Mouse (Mus musculus) lung, postnatal 36 days (tissue): ENCODE measurements at regions not wholly inside any gene's neighbourhood (a gene's known extent, or its start where the extent isn't known, plus 50 kb on each side); places are given as distances from the start of the nearest gene placed in this dataset.
A peak's percentile ranks its signal among the peaks of the same experiment; 100 is the strongest.

Source experiments
- DNase-seq: peaks from one replicate; pipeline ENCODE4 v3.0.0; 2022; ENCODE audit warnings: mixed read lengths

DNA sequence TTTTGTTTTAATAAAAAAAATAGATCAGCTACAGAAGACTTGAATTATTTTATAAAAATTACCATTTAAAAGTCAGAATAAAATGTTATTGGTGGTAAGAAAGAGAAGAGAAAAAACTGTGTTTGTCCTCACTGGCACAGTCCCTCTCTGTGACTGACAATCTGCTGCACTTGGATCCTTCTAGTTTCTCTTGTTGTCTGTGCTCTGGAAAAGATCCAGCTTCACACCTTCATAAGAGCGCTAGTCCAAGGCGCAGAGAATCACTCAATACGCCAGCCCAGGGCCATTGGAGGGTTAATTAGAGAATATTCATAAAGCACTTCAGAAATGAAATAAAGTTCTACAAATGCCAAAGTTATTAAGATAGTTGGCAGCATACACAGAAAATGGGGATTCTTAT is 153.8 kb downstream of the Lmbrd1 start:
- no peak for DNase-seq

DNA sequence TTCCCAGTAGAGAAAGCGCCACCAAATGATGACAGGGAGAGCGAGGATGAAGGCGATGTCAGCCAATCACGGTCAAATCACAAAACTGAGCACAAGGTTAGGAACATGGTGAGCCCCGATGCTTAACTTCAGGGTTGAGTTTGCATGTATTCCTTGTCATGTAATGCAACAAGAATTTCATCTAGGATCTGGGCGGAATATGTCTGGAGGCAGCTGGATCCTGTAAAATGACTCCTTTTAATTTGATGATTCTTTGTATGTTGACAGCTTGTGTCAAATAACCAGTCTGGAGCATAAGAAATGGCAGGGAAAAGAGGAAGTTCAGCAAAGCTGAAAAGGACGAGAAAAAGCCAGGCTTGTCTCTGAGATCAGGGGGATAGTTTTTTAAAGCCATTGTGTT is 188.4 kb downstream of the Lmbrd1 start:
- DNase-seq, result peak; percentile 4

DNA sequence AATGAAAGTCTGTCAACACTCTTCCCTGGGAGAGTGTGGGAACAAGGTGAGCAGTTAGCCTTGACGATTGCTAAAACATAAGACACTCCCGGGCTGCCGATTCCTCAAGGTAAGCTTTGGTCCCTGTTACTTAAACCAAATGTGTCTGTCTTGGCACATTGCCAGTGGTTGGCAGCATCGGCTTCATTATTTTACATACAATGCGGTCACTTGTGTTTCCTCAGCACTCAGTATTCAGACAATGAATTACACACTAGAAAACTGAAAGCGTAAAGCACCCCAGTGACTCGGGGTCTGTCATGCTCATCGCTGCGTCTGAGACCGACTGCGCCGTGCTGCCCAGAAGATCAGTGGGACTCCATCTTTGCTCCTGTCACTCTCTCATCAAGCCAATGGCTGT is 191.3 kb downstream of the Lmbrd1 start:
- DNase-seq, result no peak

DNA sequence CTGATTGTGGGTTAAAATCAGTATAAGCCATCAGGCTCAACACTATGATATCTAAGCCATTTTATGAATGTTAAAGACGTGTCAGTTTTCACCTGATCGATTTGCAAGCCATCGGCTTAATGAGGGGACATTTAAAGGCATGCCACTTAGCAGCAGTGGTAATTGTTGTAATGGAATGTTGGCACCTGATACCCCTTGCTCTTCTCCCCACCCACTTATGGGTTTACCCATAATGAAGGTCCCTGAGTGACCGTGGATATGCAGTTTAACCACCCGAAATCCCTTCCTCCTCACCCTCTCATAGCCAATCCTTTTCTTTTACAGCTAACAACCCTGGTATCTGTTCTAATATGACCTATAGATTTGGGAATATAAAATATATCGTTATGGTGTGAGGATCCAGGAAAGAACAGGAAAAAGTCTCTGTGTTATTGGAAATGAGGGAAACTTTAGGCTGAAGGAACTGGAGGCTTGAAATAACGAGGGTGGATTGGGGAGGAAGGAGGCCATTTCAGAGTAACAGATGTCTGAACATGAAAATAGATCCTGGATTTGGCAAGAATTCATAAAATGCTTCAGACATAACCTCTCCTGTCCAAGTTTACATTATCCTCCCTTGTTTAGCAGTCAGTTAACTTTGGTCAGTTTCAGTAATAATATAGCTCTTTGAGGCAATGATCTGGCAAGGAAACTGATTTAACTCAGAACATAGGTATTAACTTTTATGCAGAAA is 192.4 kb downstream of the Lmbrd1 start:
- no peak for DNase-seq

DNA sequence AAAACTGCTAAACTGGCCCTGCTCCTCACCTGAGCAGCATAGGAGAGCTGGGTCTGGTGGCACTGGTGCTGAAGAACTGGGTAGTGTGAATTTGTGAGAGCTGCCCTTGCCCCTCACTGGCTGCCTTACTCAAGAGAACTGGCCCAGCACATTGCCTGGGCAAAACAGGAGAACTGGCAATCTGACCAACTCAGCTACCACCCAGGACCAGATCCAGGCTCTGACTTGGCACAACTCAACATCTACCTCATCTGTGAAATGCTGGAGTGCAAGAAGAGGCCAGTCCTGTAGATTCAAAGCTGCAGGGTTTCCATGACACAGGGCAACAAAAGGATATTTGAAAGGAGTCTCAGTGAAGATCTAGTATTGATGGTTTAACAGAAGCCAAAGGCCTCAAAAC is 198.6 kb downstream of the Lmbrd1 start:
- DNase-seq, result no peak

DNA sequence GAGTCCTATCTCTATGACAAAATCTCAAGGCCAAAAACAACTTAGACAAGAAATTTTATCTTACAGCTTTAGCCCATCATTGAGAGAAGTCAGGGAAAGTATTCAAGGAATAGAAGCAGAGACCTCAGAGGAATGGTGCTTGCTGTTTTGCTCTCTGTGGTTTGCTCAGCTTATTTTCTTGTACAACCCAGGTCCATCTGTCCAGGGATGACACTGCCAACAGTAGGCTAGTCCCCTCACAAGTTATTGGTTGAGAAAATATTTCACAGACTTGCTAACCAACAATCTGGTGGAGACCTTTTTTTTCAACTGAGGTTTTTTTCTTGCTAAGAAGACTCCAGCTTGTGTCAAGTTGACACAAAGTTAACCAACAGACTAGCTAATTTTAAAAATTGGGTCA is 205.2 kb downstream of the Lmbrd1 start:
- no peak for DNase-seq

DNA sequence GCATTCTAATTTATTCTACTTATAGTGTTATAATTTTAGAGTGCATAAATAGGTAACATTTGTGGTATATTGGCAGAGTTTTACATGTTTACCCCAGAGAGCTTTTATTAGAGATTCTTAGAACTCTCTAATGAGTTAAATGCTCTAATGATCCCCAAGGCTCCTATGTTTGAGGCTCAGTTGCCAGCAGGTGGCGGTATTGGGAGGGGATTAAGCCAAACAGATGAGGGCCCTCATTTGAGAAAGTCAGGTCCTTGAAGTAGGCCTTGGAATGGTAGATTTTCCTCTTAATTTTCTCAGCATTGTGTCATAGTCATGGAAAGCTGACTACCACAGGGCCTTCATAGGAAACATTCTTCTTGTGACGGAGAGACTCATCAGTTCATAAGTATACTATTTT is 222.8 kb downstream of the Lmbrd1 start:
- peak; percentile 70 for DNase-seq

DNA sequence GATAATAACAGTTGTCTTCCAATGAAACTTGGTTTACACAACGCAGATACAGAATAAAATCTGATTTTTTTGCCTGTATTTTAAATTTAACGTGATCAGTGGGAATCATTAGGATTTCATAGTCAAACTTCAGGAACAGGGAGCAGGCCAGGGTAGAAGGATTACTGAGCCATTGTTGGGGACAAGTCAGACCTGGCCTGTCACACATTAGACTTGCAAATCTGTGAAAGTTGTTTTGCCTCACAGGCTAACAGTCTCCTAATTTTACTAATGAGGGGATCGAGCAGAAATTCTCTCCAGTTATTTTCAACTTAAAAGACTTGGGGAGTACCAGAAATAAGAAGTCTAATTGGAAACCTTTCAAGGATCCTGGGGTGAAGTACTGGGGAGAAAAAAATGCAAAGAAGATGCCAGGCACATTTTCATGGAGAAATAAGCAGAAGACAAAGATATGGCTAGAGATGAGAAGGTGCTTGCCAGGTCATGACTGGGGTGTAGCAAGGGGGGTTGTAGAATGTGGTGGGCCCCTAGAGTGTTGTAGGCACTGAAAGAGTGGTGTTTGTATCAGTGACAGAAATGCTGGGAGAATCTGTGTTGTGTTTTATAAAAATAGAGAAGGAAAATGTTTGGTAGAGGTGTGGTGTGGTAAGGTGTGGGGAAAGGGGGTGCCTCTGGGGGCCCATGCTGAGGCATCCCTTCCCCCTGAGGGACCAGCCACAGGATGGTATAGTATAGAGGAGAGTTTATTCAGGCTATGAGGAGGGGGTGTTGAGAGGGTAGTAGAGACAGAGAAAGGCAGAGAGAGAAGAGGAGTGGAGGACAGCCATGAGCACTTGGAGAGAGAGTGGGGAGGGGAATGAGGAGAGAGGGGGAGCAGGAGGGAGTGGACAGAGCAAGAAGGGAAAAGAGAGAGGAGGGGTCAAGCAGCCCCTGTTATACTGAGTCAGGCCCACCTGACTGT is 260.2 kb downstream of the Lmbrd1 start:
- no peak for DNase-seq

DNA sequence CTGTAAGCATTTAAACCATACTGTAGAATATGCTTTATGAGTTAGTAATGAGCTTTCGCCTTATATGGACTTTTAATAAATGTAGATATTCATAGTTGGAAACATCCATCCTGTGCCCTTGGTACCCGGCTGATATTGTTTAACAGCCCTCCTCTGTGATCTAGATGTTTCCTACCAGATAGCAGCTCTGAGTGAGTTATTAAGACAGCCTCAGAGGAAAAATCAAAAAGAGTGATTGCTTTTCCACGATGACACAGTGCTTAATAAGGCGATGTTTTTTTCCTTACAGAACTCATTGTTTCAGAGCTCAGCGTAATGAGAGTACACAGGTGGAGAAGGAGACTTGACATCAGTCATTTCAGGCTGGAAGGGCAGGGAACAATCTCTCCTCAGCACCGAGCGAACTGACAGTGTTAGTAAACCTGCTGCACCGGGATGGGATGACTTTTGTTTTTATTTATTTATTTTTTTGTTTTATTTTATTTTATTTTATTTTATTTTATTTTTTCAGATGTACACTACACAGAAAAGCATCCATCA is 264.4 kb downstream of the Lmbrd1 start:
- no peak for DNase-seq

DNA sequence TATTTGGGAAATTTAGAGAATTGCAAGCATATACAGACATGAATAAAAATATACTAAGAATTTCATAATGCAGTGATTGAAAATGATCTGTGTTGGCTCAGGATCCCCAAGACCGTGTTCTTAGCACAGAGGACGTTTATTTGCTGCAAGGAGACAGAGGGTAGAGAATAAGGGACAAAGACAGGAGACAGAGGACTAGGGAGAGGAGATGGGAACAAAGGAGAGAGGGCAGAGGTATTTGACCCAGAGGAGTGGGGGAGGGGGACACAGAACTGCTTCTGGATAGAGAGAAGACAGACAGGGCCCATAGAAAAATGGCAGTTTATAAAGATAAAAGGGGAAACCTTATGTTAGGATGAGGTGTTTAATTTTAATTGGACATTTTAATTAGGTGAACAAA is 265.0 kb downstream of the Lmbrd1 start:
- no peak for DNase-seq

DNA sequence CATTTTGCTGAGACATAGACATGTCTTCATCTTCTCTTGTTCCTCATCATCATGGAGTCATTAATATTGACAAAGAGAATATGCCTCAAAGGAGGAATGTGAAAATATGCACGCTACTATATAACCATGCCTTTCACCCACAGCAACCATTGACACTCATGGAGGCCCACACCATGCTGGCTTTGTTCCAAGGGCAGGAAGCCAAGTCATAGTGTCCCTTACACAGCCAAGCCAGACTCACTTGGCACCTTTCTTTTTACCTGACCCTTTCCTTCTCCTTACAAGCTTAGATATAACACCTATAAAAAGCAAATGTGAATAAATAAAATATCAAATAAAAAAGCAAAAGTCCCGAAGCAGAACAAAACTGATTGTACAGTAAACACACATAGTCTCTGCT is 294.3 kb downstream of the Lmbrd1 start:
- no peak for DNase-seq

DNA sequence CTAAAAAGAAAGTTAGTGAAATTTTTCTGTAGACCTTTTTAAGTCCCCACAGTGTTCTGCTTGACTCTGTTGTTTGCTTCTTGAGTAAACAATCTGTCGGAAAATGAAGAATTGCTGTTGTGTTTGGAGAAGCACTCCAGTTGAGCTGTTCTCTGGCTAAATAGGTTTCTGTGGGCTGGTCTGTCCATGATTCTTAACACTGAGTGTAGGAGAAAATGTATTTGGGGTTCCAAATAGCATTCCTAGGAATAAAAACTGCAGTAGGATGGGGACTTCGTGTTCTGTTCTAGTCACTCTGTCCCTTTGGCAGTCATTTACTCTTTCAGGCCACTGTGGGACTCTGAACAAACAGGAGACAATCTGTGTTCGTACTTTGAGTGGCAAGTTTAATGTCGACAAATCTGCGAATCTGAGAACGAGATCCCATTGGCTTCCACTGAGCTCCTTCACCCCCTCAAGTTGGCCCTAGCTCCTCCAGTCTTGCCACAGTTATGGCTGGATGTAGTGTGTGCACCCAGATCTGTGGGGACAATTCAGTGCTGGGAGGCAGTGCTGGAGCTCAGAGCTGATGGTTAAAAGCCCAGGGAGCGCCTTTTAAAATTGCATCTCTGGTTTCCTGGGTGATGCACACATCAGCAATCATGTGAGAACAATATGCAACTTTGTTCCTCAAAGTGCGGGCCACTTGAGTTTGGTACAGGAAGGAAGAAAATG is 330.2 kb downstream of the Lmbrd1 start:
- DNase-seq, result peak; percentile 11

DNA sequence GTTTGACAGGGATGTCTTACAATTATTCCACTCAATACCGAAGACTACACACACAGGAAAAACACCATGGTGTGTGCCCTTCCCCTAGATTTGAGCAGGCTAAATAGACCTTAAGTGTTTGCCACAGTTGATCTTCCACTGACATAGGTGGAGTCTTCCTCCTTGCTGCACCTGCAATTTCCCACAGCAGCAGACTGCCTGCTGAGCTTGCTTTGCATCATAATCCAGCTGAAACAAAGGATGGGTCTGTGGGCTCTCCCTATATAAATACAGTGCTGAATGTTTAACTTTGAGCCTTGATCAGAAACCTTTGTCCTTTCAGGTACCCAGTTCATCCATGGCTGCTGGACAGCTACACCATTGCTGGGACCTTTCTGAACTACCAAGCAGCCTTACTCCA is 334.3 kb downstream of the Lmbrd1 start:
- no peak for DNase-seq
